9 mouse cellular contexts compared by ENCODE assay signal in the genomic region with DNA sequence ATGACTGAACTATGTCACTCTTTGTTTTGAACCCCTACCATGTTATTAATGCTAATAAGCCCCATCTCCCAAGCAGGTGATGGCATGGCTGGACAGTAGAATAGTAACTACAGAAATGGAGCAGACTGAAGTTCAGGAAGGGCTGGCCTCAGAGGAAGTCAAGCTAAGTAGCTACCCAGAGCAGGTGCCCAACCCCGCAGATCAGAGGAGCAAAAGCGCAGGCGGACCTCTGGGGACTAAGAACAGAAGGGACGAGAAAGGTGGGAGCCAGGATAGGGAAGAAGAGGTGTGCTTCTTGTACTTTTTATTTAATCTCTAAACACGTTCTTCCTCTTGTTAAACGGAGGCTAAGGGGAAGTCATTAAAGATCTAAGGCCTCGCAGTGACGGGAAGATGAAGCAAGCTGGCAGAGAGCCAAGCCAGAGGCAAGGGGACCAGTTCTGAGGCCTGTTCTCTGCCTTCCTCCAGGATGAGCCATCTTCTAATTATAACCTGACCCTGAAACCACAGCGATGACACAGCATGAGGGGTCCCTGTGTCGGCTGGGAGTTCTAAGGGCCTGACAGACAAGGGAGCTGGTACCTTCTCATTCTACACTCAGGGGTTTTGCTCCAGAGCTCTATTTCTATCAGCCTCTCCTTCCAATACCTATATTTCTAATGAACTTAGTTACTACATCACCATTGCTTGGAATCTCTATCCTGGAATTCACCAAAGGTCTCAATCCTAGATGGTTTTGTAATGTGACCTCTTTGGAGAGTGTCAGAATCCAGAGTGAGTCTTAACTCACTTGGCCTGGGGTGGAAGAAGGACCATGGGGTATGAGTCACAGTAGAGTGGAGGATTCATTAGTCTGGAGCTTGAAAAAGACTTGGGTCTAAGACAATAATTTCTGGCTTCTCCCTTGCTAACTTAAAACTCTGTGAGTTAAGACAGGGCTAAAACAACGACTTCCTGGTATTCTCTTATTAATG.
DNase-seq lines count a peak whose midpoint lies in the region; ATAC-seq and TF ChIP-seq lines count a peak whose summit lies in the region.
"Had no signal": no experiment of that assay in that cellular context is flagged by ENCODE, and none has a peak within 500 bp of the region (broad histone marks: within the 10 kb centered on the region; RNA-seq: fewer than 3 reads in every experiment).

No protein-coding gene starts in this region.

- no peaks in the 10 kb centered on the region for H3K27me3 ChIP-seq in heart, embryonic 12.5 days (replicated peaks)
- no peaks in the 10 kb centered on the region for H3K27me3 ChIP-seq in heart, embryonic 11.5 days (ENCODE audit: control insufficient read depth, insufficient read depth, low read length)
- H3K27me3 ChIP-seq in midbrain, embryonic 15.5 days (replicated peaks): no peaks in the 10 kb centered on the region
- H3K27me3 ChIP-seq in midbrain, embryonic 11.5 days (ENCODE audit: control insufficient read depth, insufficient read depth, low read length): no peaks in the 10 kb centered on the region
- H3K27me3 ChIP-seq in limb, embryonic 15.5 days: no peaks in the 10 kb centered on the region
- H3K27me3 ChIP-seq in stomach, postnatal 0 days (ENCODE audit: control insufficient read depth, insufficient read depth, low read length): no peaks in the 10 kb centered on the region
- no peaks in the 10 kb centered on the region for H3K27me3 ChIP-seq in kidney, adult 2 months (replicated peaks; ENCODE audit: control insufficient read depth, insufficient read depth, low read length)

- no peak for TF ChIP-seq CTCF in stomach, postnatal 0 days (IDR thresholded peaks at IDR 0.05; ENCODE audit: low read depth)
- no peak for TF ChIP-seq CTCF in kidney, adult 2 months (conservative IDR thresholded peaks at IDR 0.05; ENCODE audit: insufficient read depth, insufficient read length, low read depth, low read length)

- 0 out of 2 replicates have a peak, but pooled peaks have one; percentile 63 for ATAC-seq in heart, embryonic 12.5 days (ENCODE audit: insufficient number of reproducible peaks, low FRiP score)
- ATAC-seq in heart, embryonic 11.5 days (replicated peaks; ENCODE audit: insufficient number of reproducible peaks, low FRiP score, low TSS enrichment): no peak
- peak; percentile 78 for ATAC-seq in midbrain, embryonic 15.5 days (replicated peaks)
- no peak for ATAC-seq in midbrain, embryonic 11.5 days (ENCODE audit: low FRiP score)
- ATAC-seq in limb, embryonic 15.5 days (ENCODE audit: insufficient number of reproducible peaks, low FRiP score, low TSS enrichment, low read depth): no peak
- ATAC-seq in stomach, postnatal 0 days (ENCODE audit: low FRiP score, low TSS enrichment): no peak

- no peak for DNase-seq in midbrain, embryonic 11.5 days (ENCODE audit: low spot score, missing footprints)
- no peak for DNase-seq in stomach, postnatal 0 days (ENCODE audit: low spot score)
- no peak for DNase-seq in kidney, adult 2 months
- DNase-seq in cerebellum, adult 11-12 months: no peak
- DNase-seq: cerebellum, adult 18-20 months had no signal

- no peak for TF ChIP-seq EP300 in stomach, postnatal 0 days (optimal IDR thresholded peaks at IDR 0.05)

- H3K4me3 ChIP-seq in heart, embryonic 12.5 days: no peak overlapping the region
- no peak overlapping the region for H3K4me3 ChIP-seq in heart, embryonic 11.5 days (ENCODE audit: low read depth, low read length)
- no peak overlapping the region for H3K4me3 ChIP-seq in midbrain, embryonic 15.5 days
- H3K4me3 ChIP-seq in midbrain, embryonic 11.5 days (ENCODE audit: low read depth, low read length): no peak overlapping the region
- no peak overlapping the region for H3K4me3 ChIP-seq in limb, embryonic 15.5 days
- no peak overlapping the region for H3K4me3 ChIP-seq in stomach, postnatal 0 days (ENCODE audit: low read depth, low read length)
- H3K4me3 ChIP-seq in kidney, adult 2 months (ENCODE audit: insufficient read depth, low read depth, low read length): no peak overlapping the region

- 48% methylated on average over 11 of the region's 11 CpGs for WGBS in heart, embryonic 12.5 days
- WGBS in heart, embryonic 11.5 days (ENCODE audit: insufficient replicate concordance): 36% methylated on average over 11 of the region's 11 CpGs
- 60% methylated on average over 11 of the region's 11 CpGs for WGBS in midbrain, embryonic 15.5 days
- 82% methylated on average over 11 of the region's 11 CpGs for WGBS in midbrain, embryonic 11.5 days
- WGBS in limb, embryonic 15.5 days: 37% methylated on average over 11 of the region's 11 CpGs
- 48% methylated on average over 11 of the region's 11 CpGs for WGBS in stomach, postnatal 0 days
- 59% methylated on average over 11 of the region's 11 CpGs for WGBS in kidney, adult 2 months

- no peak overlapping the region for H3K4me2 ChIP-seq in heart, embryonic 12.5 days
- no peak overlapping the region for H3K4me2 ChIP-seq in heart, embryonic 11.5 days
- no peak overlapping the region for H3K4me2 ChIP-seq in midbrain, embryonic 15.5 days
- H3K4me2 ChIP-seq in midbrain, embryonic 11.5 days: no peak overlapping the region
- no peak overlapping the region for H3K4me2 ChIP-seq in limb, embryonic 15.5 days
- H3K4me2 ChIP-seq in stomach, postnatal 0 days (replicated peaks; ENCODE audit: low read depth): no peak overlapping the region

- peaks cover 19% of the 10 kb centered on the region for H3K4me1 ChIP-seq in heart, embryonic 12.5 days (replicated peaks)
- H3K4me1 ChIP-seq in heart, embryonic 11.5 days (ENCODE audit: control insufficient read depth, insufficient read depth, low read length): peaks cover 20% of the 10 kb centered on the region; the same call in 1 of the 2 replicates
- H3K4me1 ChIP-seq in midbrain, embryonic 15.5 days: no peaks in the 10 kb centered on the region
- H3K4me1 ChIP-seq in midbrain, embryonic 11.5 days (ENCODE audit: control insufficient read depth, insufficient read depth, low read length): no peaks in the 10 kb centered on the region
- H3K4me1 ChIP-seq in limb, embryonic 15.5 days: no peaks in the 10 kb centered on the region
- H3K4me1 ChIP-seq in stomach, postnatal 0 days (replicated peaks; ENCODE audit: control insufficient read depth, insufficient read depth): no peaks in the 10 kb centered on the region
- no peaks in the 10 kb centered on the region for H3K4me1 ChIP-seq in kidney, adult 2 months (ENCODE audit: control insufficient read depth, insufficient read depth, low read length)

- H3K9me3 ChIP-seq in heart, embryonic 12.5 days (replicated peaks): no peaks in the 10 kb centered on the region
- H3K9me3 ChIP-seq in heart, embryonic 11.5 days (replicated peaks; ENCODE audit: control insufficient read depth, low read length): no peaks in the 10 kb centered on the region
- H3K9me3 ChIP-seq in midbrain, embryonic 15.5 days: no peaks in the 10 kb centered on the region
- H3K9me3 ChIP-seq in midbrain, embryonic 11.5 days (ENCODE audit: control insufficient read depth, low read length): no peaks in the 10 kb centered on the region
- H3K9me3 ChIP-seq in limb, embryonic 15.5 days: no peaks in the 10 kb centered on the region
- H3K9me3 ChIP-seq in stomach, postnatal 0 days (ENCODE audit: control insufficient read depth, low read length): no peaks in the 10 kb centered on the region

- no peak overlapping the region for H3K27ac ChIP-seq in heart, embryonic 12.5 days (ENCODE audit: poor library complexity, severe bottlenecking)
- H3K27ac ChIP-seq in heart, embryonic 11.5 days (ENCODE audit: low read depth, low read length): no peak overlapping the region
- H3K27ac ChIP-seq in midbrain, embryonic 15.5 days: no peak overlapping the region
- no peak overlapping the region for H3K27ac ChIP-seq in midbrain, embryonic 11.5 days (ENCODE audit: low read depth, low read length)
- H3K27ac ChIP-seq in limb, embryonic 15.5 days: peak overlapping the region; percentile 33; the same call in 1 of the 2 replicates
- 0 out of 2 replicates have a peak overlapping the region, but pooled peaks have one; percentile 35 for H3K27ac ChIP-seq in stomach, postnatal 0 days (replicated peaks)
- H3K27ac ChIP-seq in kidney, adult 2 months (ENCODE audit: insufficient read depth, low read depth, low read length): no peak overlapping the region

- no peaks in the 10 kb centered on the region for H3K36me3 ChIP-seq in heart, embryonic 12.5 days
- no peaks in the 10 kb centered on the region for H3K36me3 ChIP-seq in heart, embryonic 11.5 days (ENCODE audit: control insufficient read depth, insufficient read depth, low read length)
- H3K36me3 ChIP-seq in midbrain, embryonic 15.5 days (replicated peaks): no peaks in the 10 kb centered on the region
- H3K36me3 ChIP-seq in midbrain, embryonic 11.5 days (ENCODE audit: control insufficient read depth, insufficient read depth, low read length): no peaks in the 10 kb centered on the region
- no peaks in the 10 kb centered on the region for H3K36me3 ChIP-seq in limb, embryonic 15.5 days
- H3K36me3 ChIP-seq in stomach, postnatal 0 days (ENCODE audit: control insufficient read depth, insufficient read depth, low read length): no peaks in the 10 kb centered on the region
- no peaks in the 10 kb centered on the region for H3K36me3 ChIP-seq in kidney, adult 2 months (ENCODE audit: control insufficient read depth, insufficient read depth, low read length)

- TF ChIP-seq POLR2A in kidney, adult 2 months (IDR thresholded peaks at IDR 0.05; ENCODE audit: low read depth, low read length): no peak

- H3K9ac ChIP-seq in heart, embryonic 12.5 days: no peak overlapping the region
- H3K9ac ChIP-seq in heart, embryonic 11.5 days (ENCODE audit: low read depth, low read length): no peak overlapping the region
- H3K9ac ChIP-seq in midbrain, embryonic 15.5 days: no peak overlapping the region
- no peak overlapping the region for H3K9ac ChIP-seq in midbrain, embryonic 11.5 days (ENCODE audit: low read length)
- H3K9ac ChIP-seq in limb, embryonic 15.5 days: no peak overlapping the region
- H3K9ac ChIP-seq in stomach, postnatal 0 days (ENCODE audit: low read length): no peak overlapping the region

Comparison
In these comparisons a context has a peak if more than half of its experiments do, and no peak if none do; other contexts are left out.
1. ATAC-seq: peak in heart, embryonic 12.5 days (single experiment) and midbrain, embryonic 15.5 days (single experiment); none in heart, embryonic 11.5 days (single experiment), midbrain, embryonic 11.5 days (single experiment), limb, embryonic 15.5 days (single experiment) and stomach, postnatal 0 days (single experiment).
2. H3K27ac ChIP-seq: peak in limb, embryonic 15.5 days (single experiment) and stomach, postnatal 0 days (single experiment); none in heart, embryonic 12.5 days (single experiment), heart, embryonic 11.5 days (single experiment), midbrain, embryonic 15.5 days (single experiment), midbrain, embryonic 11.5 days (single experiment) and kidney, adult 2 months (single experiment).